Mouse (Mus musculus): ENCODE results near the gene Tnfrsf8. TPM values are rescaled to one million over a fixed set of nuclear protein-coding genes. Genes with fewer than 3 reads are reported as not detected.

Gene Tnfrsf8
- polyA plus RNA-seq, 1 experiment, result 0.64 TPM

Other genes starting within 250 kb of the Tnfrsf8 start
- gene Vps13d, start 120.2 kb downstream of the Tnfrsf8 start, polyA plus RNA-seq (2012; rRNA removed), result 15.5 and 20.4 TPM in 2 replicates
- gene Tnfrsf1b, start 68.3 kb downstream of the Tnfrsf8 start, polyA plus RNA-seq (2012; rRNA removed), result 15.1 and 17.8 TPM in 2 replicates
- gene Zfp990, start 195.6 kb upstream of the Tnfrsf8 start, polyA plus RNA-seq (2012; rRNA removed), result not detected in 2 replicates

Measured in large intestine, adult 2 months (tissue).